Mouse (Mus musculus): Measurements from ENCODE around the gene Atl1. TPM values are rescaled to one million over a fixed set of nuclear protein-coding genes. Genes with fewer than 3 reads are reported as not detected.

Gene Atl1
- polyA plus RNA-seq, 1 experiment from 2014 or later: 6.9 TPM

Other genes starting within 250 kb of the Atl1 start
- gene Sos2, start 210.8 kb upstream of the Atl1 start, polyA plus RNA-seq (2014; fragmentation: Nextera tagmentation; extraction: Ambion mirVana): 10.6 and 14.6 TPM in 2 replicates
- 18.4 and 19.3 TPM in 2 replicates for gene L2hgdh, start 167.7 kb upstream of the Atl1 start, polyA plus RNA-seq (2014; fragmentation: Nextera tagmentation; extraction: Ambion mirVana)
- 31.7 and 33.3 TPM in 2 replicates for gene Atp5s, start 167.7 kb upstream of the Atl1 start, polyA plus RNA-seq (2014; fragmentation: Nextera tagmentation; extraction: Ambion mirVana)
- gene Cdkl1, start 101.3 kb upstream of the Atl1 start, polyA plus RNA-seq (2014; fragmentation: Nextera tagmentation; extraction: Ambion mirVana): 0.92 and 1.5 TPM in 2 replicates
- 32.0 and 34.8 TPM in 2 replicates for gene Map4k5, start 586 bp downstream of the Atl1 start, polyA plus RNA-seq (2014; fragmentation: Nextera tagmentation; extraction: Ambion mirVana)
- gene Sav1, start 94.4 kb downstream of the Atl1 start, polyA plus RNA-seq (2014; fragmentation: Nextera tagmentation; extraction: Ambion mirVana): 4.1 and 6.6 TPM in 2 replicates
- gene Nin, start 221.1 kb downstream of the Atl1 start, polyA plus RNA-seq (2014; fragmentation: Nextera tagmentation; extraction: Ambion mirVana): 18.5 and 21.2 TPM in 2 replicates